ENCODE assay signal across 16 mouse cellular contexts in genomic region chr2:180166869-180167268, GRCm38 (mm10).
"Had no signal": no experiment of that assay in that cellular context is flagged by ENCODE, and none has a peak within 500 bp of the region (broad histone marks: within the 10 kb centered on the region; RNA-seq: fewer than 3 reads in every experiment).

No protein-coding gene starts in this region.

- H3K4me2 ChIP-seq: neural tube, embryonic 12.5 days; neural tube, embryonic 13.5 days; neural tube, embryonic 15.5 days; stomach, embryonic 15.5 days had no signal

- H3K4me3 ChIP-seq: neural tube, embryonic 12.5 days; neural tube, embryonic 13.5 days; neural tube, embryonic 15.5 days; stomach, embryonic 15.5 days had no signal

- DNase-seq: retina, postnatal 1 day; right cerebral cortex, adult 18-20 months; right cerebral cortex, postnatal 14 days; right cerebral cortex, postnatal 25 days; right cerebral cortex, postnatal 4 days; spleen, adult 18-20 months; thymus, adult 18-20 months; thymus, adult 2 months; thymus, postnatal 14 days; thymus, postnatal 25 days; thymus, postnatal 36 days; thymus, postnatal 4 days had no signal

- H3K9me3 ChIP-seq: neural tube, embryonic 12.5 days; neural tube, embryonic 13.5 days; neural tube, embryonic 15.5 days; stomach, embryonic 15.5 days had no signal

- H3K27me3 ChIP-seq: neural tube, embryonic 12.5 days; neural tube, embryonic 13.5 days; neural tube, embryonic 15.5 days; stomach, embryonic 15.5 days had no signal

- H3K9ac ChIP-seq: neural tube, embryonic 12.5 days; neural tube, embryonic 13.5 days; neural tube, embryonic 15.5 days; stomach, embryonic 15.5 days had no signal

- H3K27ac ChIP-seq: neural tube, embryonic 12.5 days; neural tube, embryonic 13.5 days; neural tube, embryonic 15.5 days; stomach, embryonic 15.5 days had no signal
